1 mouse cellular context compared by ENCODE assay signal in genomic region chr10:77752312-77752711, GRCm38 (mm10).
TF ChIP-seq lines count a peak whose summit lies in the region.

No protein-coding gene starts in this region.

TF ChIP-seq in CH12.LX, 34 proteins besides CTCF, POLR2A, EP300 and RAD21:
- peak; percentile 54 for TF ChIP-seq SMC3 (IDR thresholded peaks at IDR 0.05; ENCODE audit: low read depth, low read length)
